Mouse (Mus musculus): ENCODE measurements around the gene Akap11.

GRCm38 (mm10) chr14:78538572-78539320 lies 2.1 kb upstream of the Akap11 start:
- TF ChIP-seq GATA1 (IDR thresholded peaks at IDR 0.05; ENCODE audit: low read length) (no peak), TAL1 (IDR thresholded peaks at IDR 0.05; ENCODE audit: low read length) (no peak)

All from erythroblast, embryonic 14.5 days (primary cell).